Mouse (Mus musculus): ENCODE measurements around the gene Foxp2. TPM values are rescaled to one million over a fixed set of nuclear protein-coding genes. Genes with fewer than 3 reads are reported as not detected.

The Foxp2 gene
- total and polyA plus RNA-seq, 3 experiments = 3.5 TPM; not detected in 2

DNA sequence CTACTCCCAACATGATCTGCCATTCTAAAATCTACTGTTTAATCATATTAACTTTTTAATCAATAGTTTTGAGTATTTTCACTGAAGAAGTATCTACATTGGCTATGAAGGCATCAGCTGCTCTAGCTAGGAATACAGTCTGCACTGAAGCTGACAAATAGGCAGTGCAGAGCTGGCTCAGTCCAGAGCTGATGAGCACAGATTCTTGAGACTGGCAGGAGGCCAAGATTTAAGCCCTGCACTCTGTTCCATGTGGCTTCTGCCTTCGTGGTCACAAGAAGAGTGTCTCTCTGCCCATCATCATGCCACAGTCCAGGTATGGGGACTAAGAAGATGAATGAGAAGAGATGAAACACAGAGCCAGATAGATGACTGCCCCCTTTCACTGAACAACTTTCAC, 398.1 kb downstream of the Foxp2 start:
- DNase-seq (ENCODE audit: low spot score) (no peak), ATAC-seq (ENCODE audit: extremely low read depth, insufficient number of reproducible peaks, low FRiP score, poor library complexity, severe bottlenecking) (no peak)
- H3K27me3 ChIP-seq (ENCODE audit: insufficient read depth, low read length) = no peaks in the 10 kb centered on the region
- TF ChIP-seq TAL1 (conservative IDR thresholded peaks at IDR 0.05; ENCODE audit: low read depth, low read length) = no peak
- TF ChIP-seq GATA1 (IDR thresholded peaks at IDR 0.05; ENCODE audit: borderline replicate concordance, low read length) = no peak
- TF ChIP-seq GATA2 (IDR thresholded peaks at IDR 0.05; ENCODE audit: borderline replicate concordance, low read depth, low read length) = no peak
- TF ChIP-seq POLR2AphosphoS5 (IDR thresholded peaks at IDR 0.05; ENCODE audit: insufficient replicate concordance, low read depth, low read length) = no peak
- TF ChIP-seq CTCF (IDR thresholded peaks at IDR 0.05; ENCODE audit: low read depth, low read length) = no peak
- peaks cover 2% of the 10 kb centered on the region for H3K4me1 ChIP-seq (ENCODE audit: insufficient read depth, low read depth, low read length)
- H3K4me3 ChIP-seq (ENCODE audit: low read depth, low read length) = no peak overlapping the region
- no peaks in the 10 kb centered on the region for H3K9me3 ChIP-seq (replicated peaks)
- no peaks in the 10 kb centered on the region for H3K36me3 ChIP-seq (replicated peaks)

DNA sequence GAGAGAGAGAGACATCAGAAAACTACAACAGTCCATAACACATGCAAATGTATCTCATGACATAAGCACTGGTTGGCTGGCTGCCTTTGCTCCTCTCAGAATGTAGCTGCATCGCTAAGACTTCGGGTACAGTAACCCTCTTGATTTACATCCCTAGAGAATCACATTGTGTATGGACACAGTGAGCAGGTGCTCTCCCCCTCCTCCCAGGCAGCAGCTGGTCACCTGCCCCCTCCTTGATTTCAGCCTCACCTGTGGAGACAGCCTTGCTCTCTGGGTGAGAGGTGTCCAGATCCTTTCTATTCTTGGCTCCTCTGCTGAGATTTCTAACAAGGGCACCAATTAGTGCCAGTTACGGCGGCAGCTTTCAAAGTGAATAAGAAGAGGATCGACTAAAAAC, 409.5 kb downstream of the Foxp2 start:
- ATAC-seq (ENCODE audit: extremely low read depth, insufficient number of reproducible peaks, low FRiP score, poor library complexity, severe bottlenecking) (no peak), DNase-seq (ENCODE audit: low spot score) (no peak)

DNA sequence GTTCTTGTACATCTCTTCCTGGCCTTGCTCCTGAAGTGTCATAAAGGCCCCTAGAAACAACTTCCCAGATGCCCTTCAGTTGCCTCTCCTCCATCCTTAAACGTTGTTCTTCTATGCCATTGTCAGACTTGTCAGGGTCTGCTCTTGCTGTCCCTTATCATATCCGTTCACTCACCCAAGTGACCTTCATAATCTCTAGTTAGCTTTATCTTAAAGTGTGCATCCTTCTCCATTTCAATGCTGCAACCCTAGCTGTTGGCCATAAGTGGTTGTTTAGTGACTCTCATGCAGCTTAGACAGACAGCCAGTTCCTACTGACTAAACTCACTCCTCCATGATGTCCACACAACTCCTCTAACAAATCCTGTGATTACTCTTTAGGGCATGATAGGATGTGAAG, 415.8 kb downstream of the Foxp2 start:
- no peaks in the 10 kb centered on the region for H3K27me3 ChIP-seq (ENCODE audit: insufficient read depth, low read length)
- no peaks in the 10 kb centered on the region for H3K36me3 ChIP-seq (replicated peaks)
- no peak overlapping the region for H3K4me3 ChIP-seq (ENCODE audit: low read depth, low read length)
- H3K9me3 ChIP-seq (replicated peaks) = no peaks in the 10 kb centered on the region
- no peaks in the 10 kb centered on the region for H3K4me1 ChIP-seq (ENCODE audit: insufficient read depth, low read depth, low read length)
- DNase-seq (ENCODE audit: low spot score) (no peak), ATAC-seq (ENCODE audit: extremely low read depth, insufficient number of reproducible peaks, low FRiP score, poor library complexity, severe bottlenecking) (no peak)
- TF ChIP-seq GATA2 (IDR thresholded peaks at IDR 0.05; ENCODE audit: borderline replicate concordance, low read depth, low read length) (no peak), GATA1 (IDR thresholded peaks at IDR 0.05; ENCODE audit: borderline replicate concordance, low read length) (no peak), POLR2AphosphoS5 (IDR thresholded peaks at IDR 0.05; ENCODE audit: insufficient replicate concordance, low read depth, low read length) (no peak), TAL1 (conservative IDR thresholded peaks at IDR 0.05; ENCODE audit: low read depth, low read length) (no peak), CTCF (IDR thresholded peaks at IDR 0.05; ENCODE audit: low read depth, low read length) (no peak)

More for the DNA sequence above, 409.5 kb downstream of the Foxp2 start:
- Histone ChIP-seq H3K9me3 (replicated peaks) (no peaks in the 10 kb centered on the region), H3K4me1 (ENCODE audit: insufficient read depth, low read depth, low read length) (no peaks in the 10 kb centered on the region), H3K4me3 (ENCODE audit: low read depth, low read length) (no peak overlapping the region), H3K27me3 (ENCODE audit: insufficient read depth, low read length) (no peaks in the 10 kb centered on the region), H3K36me3 (replicated peaks) (no peaks in the 10 kb centered on the region)
- TF ChIP-seq GATA2 (IDR thresholded peaks at IDR 0.05; ENCODE audit: borderline replicate concordance, low read depth, low read length) = no peak

DNA sequence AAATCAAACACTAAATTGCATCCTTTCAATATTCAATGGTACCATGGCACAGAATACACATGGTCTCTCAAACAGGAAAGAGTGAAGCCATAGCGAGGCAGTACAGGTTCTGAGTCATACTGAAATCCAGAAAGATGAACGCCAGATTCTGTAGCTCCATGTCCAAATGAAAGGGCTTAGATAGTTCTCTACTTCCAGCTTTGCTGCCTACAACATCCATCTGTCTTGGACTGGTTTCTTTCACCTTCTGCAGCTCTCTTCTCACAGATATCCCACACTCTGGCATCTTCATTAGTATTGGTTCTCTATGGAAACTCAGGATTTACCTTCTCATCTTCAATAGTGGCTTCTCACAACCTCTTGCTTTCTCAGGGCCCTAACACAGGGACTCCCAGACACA, 417.2 kb downstream of the Foxp2 start:
- Histone ChIP-seq H3K4me3 (ENCODE audit: low read depth, low read length) (no peak overlapping the region), H3K9me3 (replicated peaks) (no peaks in the 10 kb centered on the region), H3K4me1 (ENCODE audit: insufficient read depth, low read depth, low read length) (no peaks in the 10 kb centered on the region), H3K27me3 (ENCODE audit: insufficient read depth, low read length) (no peaks in the 10 kb centered on the region), H3K36me3 (replicated peaks) (no peaks in the 10 kb centered on the region)
- DNase-seq (ENCODE audit: low spot score) (no peak), ATAC-seq (ENCODE audit: extremely low read depth, insufficient number of reproducible peaks, low FRiP score, poor library complexity, severe bottlenecking) (no peak)
- TF ChIP-seq POLR2AphosphoS5 (IDR thresholded peaks at IDR 0.05; ENCODE audit: insufficient replicate concordance, low read depth, low read length) = no peak
- TF ChIP-seq GATA1 (IDR thresholded peaks at IDR 0.05; ENCODE audit: borderline replicate concordance, low read length) = no peak
- TF ChIP-seq GATA2 (IDR thresholded peaks at IDR 0.05; ENCODE audit: borderline replicate concordance, low read depth, low read length) = no peak
- TF ChIP-seq CTCF (IDR thresholded peaks at IDR 0.05; ENCODE audit: low read depth, low read length) = no peak
- no peak for TF ChIP-seq TAL1 (conservative IDR thresholded peaks at IDR 0.05; ENCODE audit: low read depth, low read length)

DNA sequence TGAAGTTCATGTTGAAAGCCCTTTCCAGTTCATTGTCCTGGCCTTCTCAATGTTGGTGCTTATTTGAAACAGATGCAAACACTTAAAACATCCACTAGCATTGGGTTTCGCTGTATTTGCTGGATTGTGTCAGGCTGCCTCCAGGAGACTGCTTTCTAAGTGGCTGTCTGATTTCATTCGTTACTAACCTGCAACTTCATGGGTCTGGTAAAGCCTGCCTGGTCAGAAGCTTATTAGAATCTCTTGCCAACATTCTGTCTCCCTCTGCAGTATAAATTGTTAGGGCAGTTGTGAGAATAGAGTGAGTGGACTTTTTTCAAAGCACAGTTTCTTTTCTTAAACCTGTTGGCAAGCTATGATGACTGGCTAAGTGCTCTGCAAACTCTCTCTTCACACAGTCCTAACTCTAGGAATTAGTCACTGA, 420.4 kb downstream of the Foxp2 start:
- TF ChIP-seq CTCF (IDR thresholded peaks at IDR 0.05; ENCODE audit: low read depth, low read length) = no peak
- no peak for TF ChIP-seq TAL1 (conservative IDR thresholded peaks at IDR 0.05; ENCODE audit: low read depth, low read length)
- no peak for TF ChIP-seq GATA2 (IDR thresholded peaks at IDR 0.05; ENCODE audit: borderline replicate concordance, low read depth, low read length)
- no peak for TF ChIP-seq GATA1 (IDR thresholded peaks at IDR 0.05; ENCODE audit: borderline replicate concordance, low read length)
- no peak for TF ChIP-seq POLR2AphosphoS5 (IDR thresholded peaks at IDR 0.05; ENCODE audit: insufficient replicate concordance, low read depth, low read length)
- Histone ChIP-seq H3K9me3 (replicated peaks) (no peaks in the 10 kb centered on the region), H3K4me3 (ENCODE audit: low read depth, low read length) (no peak overlapping the region), H3K4me1 (ENCODE audit: insufficient read depth, low read depth, low read length) (no peaks in the 10 kb centered on the region), H3K36me3 (replicated peaks) (no peaks in the 10 kb centered on the region), H3K27me3 (ENCODE audit: insufficient read depth, low read length) (no peaks in the 10 kb centered on the region)
- ATAC-seq (ENCODE audit: extremely low read depth, insufficient number of reproducible peaks, low FRiP score, poor library complexity, severe bottlenecking) (no peak), DNase-seq (ENCODE audit: low spot score) (no peak)

DNA sequence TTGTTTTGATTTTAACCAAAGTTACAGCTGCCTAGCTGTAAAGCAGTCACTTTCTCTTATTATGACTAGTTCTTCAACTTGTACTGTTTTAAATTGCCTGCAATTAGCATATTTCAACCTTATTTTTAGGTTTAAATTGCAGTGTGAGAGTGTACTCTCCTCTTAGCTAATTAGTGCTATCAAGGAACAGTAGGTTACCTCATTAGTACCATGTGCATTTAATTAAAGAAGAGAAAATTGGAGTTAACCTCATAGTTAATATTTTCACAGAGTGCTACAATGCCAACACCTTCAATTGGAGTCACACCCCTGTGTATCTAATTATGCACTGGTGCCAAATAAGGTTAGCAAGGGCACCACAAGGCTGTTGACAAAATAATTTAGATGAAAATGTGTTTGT, 421.9 kb downstream of the Foxp2 start:
- no peaks in the 10 kb centered on the region for H3K4me1 ChIP-seq (ENCODE audit: insufficient read depth, low read depth, low read length)
- no peak for DNase-seq (ENCODE audit: low spot score)

DNA sequence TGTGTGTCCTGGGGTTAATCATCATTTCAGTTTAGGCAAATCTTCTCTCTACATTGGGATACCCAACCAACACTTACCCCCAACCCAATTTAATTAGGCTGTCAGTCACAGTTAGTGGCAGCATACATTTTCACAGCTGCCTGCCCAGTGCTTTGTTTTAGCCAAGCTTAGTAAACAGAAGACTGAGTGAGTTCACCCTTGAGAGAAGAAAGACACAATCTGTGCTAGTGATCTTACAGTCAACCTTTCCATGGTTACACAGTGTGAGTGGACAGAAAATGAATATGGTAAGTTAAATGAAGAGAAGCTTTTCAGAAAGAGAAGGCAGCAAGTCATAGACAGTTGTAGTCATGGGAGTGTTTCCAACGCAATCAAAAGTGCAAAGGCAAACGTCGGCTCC, 446.6 kb downstream of the Foxp2 start:
- Histone ChIP-seq H3K4me1 (ENCODE audit: insufficient read depth, low read depth, low read length) (no peaks in the 10 kb centered on the region), H3K36me3 (replicated peaks) (no peaks in the 10 kb centered on the region)
- no peak for ATAC-seq (ENCODE audit: extremely low read depth, insufficient number of reproducible peaks, low FRiP score, poor library complexity, severe bottlenecking)

More for the DNA sequence above, 421.9 kb downstream of the Foxp2 start:
- Histone ChIP-seq H3K36me3 (replicated peaks) (no peaks in the 10 kb centered on the region), H3K9me3 (replicated peaks) (no peaks in the 10 kb centered on the region), H3K4me3 (ENCODE audit: low read depth, low read length) (no peak overlapping the region), H3K27me3 (ENCODE audit: insufficient read depth, low read length) (no peaks in the 10 kb centered on the region)
- ATAC-seq (ENCODE audit: extremely low read depth, insufficient number of reproducible peaks, low FRiP score, poor library complexity, severe bottlenecking) = no peak
- no peak for TF ChIP-seq CTCF (IDR thresholded peaks at IDR 0.05; ENCODE audit: low read depth, low read length)
- TF ChIP-seq GATA2 (IDR thresholded peaks at IDR 0.05; ENCODE audit: borderline replicate concordance, low read depth, low read length) = no peak
- no peak for TF ChIP-seq GATA1 (IDR thresholded peaks at IDR 0.05; ENCODE audit: borderline replicate concordance, low read length)
- TF ChIP-seq TAL1 (conservative IDR thresholded peaks at IDR 0.05; ENCODE audit: low read depth, low read length) = no peak
- no peak for TF ChIP-seq POLR2AphosphoS5 (IDR thresholded peaks at IDR 0.05; ENCODE audit: insufficient replicate concordance, low read depth, low read length)

More for the DNA sequence above, 446.6 kb downstream of the Foxp2 start:
- Histone ChIP-seq H3K27me3 (ENCODE audit: insufficient read depth, low read length) (no peaks in the 10 kb centered on the region), H3K4me3 (ENCODE audit: low read depth, low read length) (no peak overlapping the region), H3K9me3 (replicated peaks) (no peaks in the 10 kb centered on the region)
- no peak for DNase-seq (ENCODE audit: low spot score)
- TF ChIP-seq CTCF (IDR thresholded peaks at IDR 0.05; ENCODE audit: low read depth, low read length) = no peak
- no peak for TF ChIP-seq GATA1 (IDR thresholded peaks at IDR 0.05; ENCODE audit: borderline replicate concordance, low read length)
- TF ChIP-seq POLR2AphosphoS5 (IDR thresholded peaks at IDR 0.05; ENCODE audit: insufficient replicate concordance, low read depth, low read length) = no peak
- no peak for TF ChIP-seq GATA2 (IDR thresholded peaks at IDR 0.05; ENCODE audit: borderline replicate concordance, low read depth, low read length)
- TF ChIP-seq TAL1 (conservative IDR thresholded peaks at IDR 0.05; ENCODE audit: low read depth, low read length) = no peak
